Mouse (Mus musculus) MEL (cell line): ENCODE measurements at regions not wholly inside any gene's neighbourhood (a gene's known extent, or its start where the extent isn't known, plus 50 kb on each side); places are given as distances from the start of the nearest gene placed in this dataset.

Experiments used
- DNase-seq: peaks from one replicate; pipeline ENCODE4 v3.0.0; 2011; ENCODE audit warnings: low read depth, low spot score
- H3K27ac ChIP-seq: 2 replicates; pipeline ENCODE4 v1.5.1; 2012; ENCODE audit warnings: low read depth, mild to moderate bottlenecking, control low read depth, low read length, moderate library complexity; ENCODE audit not compliant: control insufficient read depth
- H3K27me3 ChIP-seq, 2 experiments: fragments of 150-350 bp in 1 of 2; sonication (generic) in 1 of 2; 2 replicates each; pipeline ENCODE4 v1.6.1; 2012; ENCODE audit warnings: low read length in 2 of 2, mild to moderate bottlenecking in 2 of 2, improper control_type of control experiment in 1 of 2, moderate library complexity in 1 of 2; ENCODE audit not compliant: insufficient read depth in 2 of 2, control insufficient read depth in 1 of 2
- H3K36me3 ChIP-seq, 2 experiments: 2 replicates each; pipeline ENCODE4 v1.6.1; 2012 to 2014; ENCODE audit warnings: low read length in 2 of 2, improper control_type of control experiment in 1 of 2, inconsistent platforms in 1 of 2, mild to moderate bottlenecking in 1 of 2; ENCODE audit not compliant: insufficient read depth in 2 of 2, control insufficient read depth in 1 of 2
- H3K4me1 ChIP-seq, 2 experiments: fragments of 150-350 bp in 1 of 2; sonication (generic) in 1 of 2; 2 replicates each; pipeline ENCODE4 v1.6.1; 2012; ENCODE audit warnings: low read length in 2 of 2, improper control_type of control experiment in 1 of 2, mild to moderate bottlenecking in 1 of 2; ENCODE audit not compliant: insufficient read depth in 2 of 2, control insufficient read depth in 1 of 2
- H3K4me3 ChIP-seq, 2 experiments: fragments of 150-350 bp in 1 of 2; sonication (generic) in 1 of 2; 2 replicates each; pipeline ENCODE4 v1.5.1; 2012; ENCODE audit warnings: low read depth in 2 of 2, low read length in 2 of 2, mild to moderate bottlenecking in 2 of 2, moderate library complexity in 2 of 2, control low read depth in 1 of 2, improper control_type of control experiment in 1 of 2; ENCODE audit not compliant: control insufficient read depth in 1 of 2, insufficient read depth in 1 of 2
- H3K79me2 ChIP-seq: 2 replicates; pipeline ENCODE4 v1.6.1; 2012; ENCODE audit warnings: mild to moderate bottlenecking, low read length, moderate library complexity; ENCODE audit not compliant: control insufficient read depth, poor library complexity, insufficient read depth
- H3K9ac ChIP-seq: 2 replicates; pipeline ENCODE4 v1.6.1; 2012; ENCODE audit warnings: low read depth, mild to moderate bottlenecking, control low read depth, low read length, moderate library complexity; ENCODE audit not compliant: control insufficient read depth, poor library complexity, severe bottlenecking
- H3K9me3 ChIP-seq: fragments of 150-350 bp; sonication (generic); replicated peaks from 2 replicates; pipeline ENCODE4 v1.6.1; 2012; ENCODE audit warnings: mild to moderate bottlenecking, low read length, improper control_type of control experiment, moderate library complexity; ENCODE audit not compliant: insufficient read depth
- BHLHE40 ChIP-seq: IDR thresholded peaks from 2 replicates; pipeline ENCODE4 v1.6.1; 2012; ENCODE audit warnings: low read depth, mild to moderate bottlenecking, inconsistent platforms, low read length, improper control_type of control experiment, borderline replicate concordance
- CHD1 ChIP-seq: IDR thresholded peaks from 2 replicates; pipeline ENCODE4 v1.6.1; 2012; ENCODE audit warnings: low read depth, mild to moderate bottlenecking, inconsistent platforms, low read length, improper control_type of control experiment
- CTCF ChIP-seq, 3 experiments: IDR thresholded peaks in 2 of 3; conservative IDR thresholded peaks in 1 of 3; 2 replicates each; pipeline ENCODE4 v1.5.1; 2011 to 2012; ENCODE audit warnings: low read length in 3 of 3, low read depth in 2 of 3, mild to moderate bottlenecking in 2 of 3, improper control_type of control experiment in 1 of 3, inconsistent platforms in 1 of 3, mixed read lengths in 1 of 3, moderate library complexity in 1 of 3; ENCODE audit not compliant: control insufficient read depth in 1 of 3, insufficient read depth in 1 of 3, poor library complexity in 1 of 3, severe bottlenecking in 1 of 3
- E2F4 ChIP-seq: IDR thresholded peaks from 2 replicates; pipeline ENCODE4 v1.6.1; 2011; ENCODE audit warnings: low read depth, low read length, improper control_type of control experiment, borderline replicate concordance
- HCFC1 ChIP-seq: IDR thresholded peaks from 2 replicates; pipeline ENCODE4 v1.6.1; 2012; ENCODE audit warnings: low read depth, mild to moderate bottlenecking, inconsistent platforms, low read length, improper control_type of control experiment, moderate library complexity
- MEF2A ChIP-seq: IDR thresholded peaks from 2 replicates; pipeline ENCODE4 v1.6.1; 2014; ENCODE audit warnings: low read depth, mild to moderate bottlenecking, inconsistent platforms, low read length, improper control_type of control experiment; ENCODE audit not compliant: poor library complexity, insufficient replicate concordance, severe bottlenecking; ENCODE audit errors: extremely low read depth
- MYB ChIP-seq: IDR thresholded peaks from 2 replicates; pipeline ENCODE4 v1.6.1; 2011; ENCODE audit warnings: mild to moderate bottlenecking, low read depth, low read length, improper control_type of control experiment
- MYC ChIP-seq: IDR thresholded peaks from 2 replicates; pipeline ENCODE4 v1.6.1; 2011; ENCODE audit warnings: low read depth, mild to moderate bottlenecking, low read length, improper control_type of control experiment, moderate library complexity
- NELFE ChIP-seq: IDR thresholded peaks from 2 replicates; pipeline ENCODE4 v1.6.1; 2011; ENCODE audit warnings: low read depth, low read length, improper control_type of control experiment
- POLR2AphosphoS5 ChIP-seq: IDR thresholded peaks from 2 replicates; pipeline ENCODE4 v1.6.1; 2012; ENCODE audit warnings: low read depth, borderline replicate concordance, mild to moderate bottlenecking, inconsistent platforms, low read length, moderate library complexity, mixed read lengths
- RAD21 ChIP-seq: IDR thresholded peaks from 2 replicates; pipeline ENCODE4 v1.6.1; 2011; ENCODE audit warnings: mild to moderate bottlenecking, low read depth, low read length, improper control_type of control experiment
- SIN3A ChIP-seq: IDR thresholded peaks from 2 replicates; pipeline ENCODE4 v1.6.1; 2012; ENCODE audit warnings: low read length, improper control_type of control experiment, inconsistent platforms
- SMC3 ChIP-seq: IDR thresholded peaks from 2 replicates; pipeline ENCODE4 v1.6.1; 2011; ENCODE audit warnings: low read depth, low read length, improper control_type of control experiment
- TAL1 ChIP-seq: IDR thresholded peaks from 2 replicates; pipeline ENCODE4 v1.6.1; 2012; ENCODE audit warnings: mild to moderate bottlenecking, inconsistent platforms, low read length, moderate library complexity, mixed read lengths
- TCF12 ChIP-seq: IDR thresholded peaks from 2 replicates; pipeline ENCODE4 v1.6.1; 2014; ENCODE audit warnings: low read depth, mild to moderate bottlenecking, inconsistent platforms, low read length, improper control_type of control experiment, moderate library complexity
- UBTF ChIP-seq: IDR thresholded peaks from 2 replicates; pipeline ENCODE4 v1.6.1; 2012; ENCODE audit warnings: low read depth, mild to moderate bottlenecking, inconsistent platforms, low read length, improper control_type of control experiment, moderate library complexity, borderline replicate concordance; ENCODE audit not compliant: insufficient read depth
- USF2 ChIP-seq, 2 experiments: IDR thresholded peaks; 2 replicates each; pipeline ENCODE4 v1.6.1; 2011 to 2012; ENCODE audit warnings: improper control_type of control experiment in 2 of 2, low read length in 2 of 2, borderline replicate concordance in 1 of 2, inconsistent platforms in 1 of 2, low read depth in 1 of 2, mild to moderate bottlenecking in 1 of 2; ENCODE audit not compliant: insufficient read depth in 1 of 2
- ZKSCAN1 ChIP-seq: IDR thresholded peaks from 2 replicates; pipeline ENCODE4 v1.6.1; 2012; ENCODE audit warnings: low read depth, mild to moderate bottlenecking, inconsistent platforms, low read length, improper control_type of control experiment, moderate library complexity
- ZMIZ1 ChIP-seq: IDR thresholded peaks from 2 replicates; pipeline ENCODE4 v1.6.1; 2012; ENCODE audit warnings: low read depth, mild to moderate bottlenecking, inconsistent platforms, low read length, improper control_type of control experiment, moderate library complexity
- ZNF384 ChIP-seq: IDR thresholded peaks from 2 replicates; pipeline ENCODE4 v1.6.1; 2012; ENCODE audit warnings: low read depth, mild to moderate bottlenecking, inconsistent platforms, low read length, improper control_type of control experiment

- Histone ChIP-seq H3K9me3 (no peaks in the 10 kb centered on the region), H3K27me3 (no peaks in the 10 kb centered on the region)
- TF ChIP-seq UBTF, result no peak
- no peak for TF ChIP-seq BHLHE40
- no peak for TF ChIP-seq SMC3
- TF ChIP-seq RAD21, result no peak
- TF ChIP-seq MYC, result no peak
- TF ChIP-seq POLR2AphosphoS5, result no peak
- TF ChIP-seq ZNF384, result no peak
- TF ChIP-seq MEF2A, result no peak
- no peak for TF ChIP-seq SIN3A
- TF ChIP-seq USF2 (IDR thresholded peaks at IDR 0.05; ENCODE audit: borderline replicate concordance in 1 of 2, insufficient read depth in 1 of 2, low read depth in 1 of 2, low read length in 2 of 2), result no peak
- TF ChIP-seq CTCF (IDR thresholded peaks at IDR 0.05 in 2 of 3, conservative IDR thresholded peaks at IDR 0.05 in 1 of 3; ENCODE audit: control insufficient read depth in 1 of 3, insufficient read depth in 1 of 3, low read depth in 2 of 3, low read length in 3 of 3, poor library complexity in 1 of 3, severe bottlenecking in 1 of 3), result no peak
- no peak for TF ChIP-seq E2F4
- TF ChIP-seq NELFE, result no peak
- no peak for TF ChIP-seq HCFC1
- no peak for TF ChIP-seq CHD1
- TF ChIP-seq TCF12, result no peak
- TF ChIP-seq MYB, result no peak
- TF ChIP-seq ZKSCAN1, result no peak
- TF ChIP-seq ZMIZ1, result no peak
- TF ChIP-seq TAL1, result no peak
- TF ChIP-seq, all 39 proteins: peak for 0
- Histone ChIP-seq H3K79me2 (no peaks in the 10 kb centered on the region), H3K27ac (no peak overlapping the region), H3K9ac (no peak overlapping the region), H3K4me1 (no peaks in the 10 kb centered on the region), H3K4me3 (no peak overlapping the region), H3K36me3 (no peaks in the 10 kb centered on the region)
- DNase-seq, result no peak
Measured at GRCm38 (mm10) chr10:43684247-43685033, 106.4 kb downstream of the Cd24a start.
